Mouse (Mus musculus) intestine, postnatal 0 days (tissue): Measurements from ENCODE around the gene Frmd4b. TPM values are rescaled to one million over a fixed set of nuclear protein-coding genes. Genes with fewer than 3 reads are reported as not detected.

Experiments used
- ATAC-seq: fragments of 200-750 bp; cut with Nextera tagmentation; 2 replicates; pipeline ENCODE4 v1.8.0; 2017; ENCODE audit warnings: mild to moderate bottlenecking, moderate TSS enrichment, moderate library complexity
- H3K27ac ChIP-seq: fragments of 300-500 bp; sonication (generic); 2 replicates; pipeline ENCODE4 v1.5.1; 2014; ENCODE audit warnings: mild to moderate bottlenecking, low read depth, low read length, moderate library complexity
- H3K27me3 ChIP-seq: fragments of 300-500 bp; sonication (generic); replicated peaks from 2 replicates; pipeline ENCODE4 v1.6.1; 2014; ENCODE audit warnings: low read length, mixed read lengths; ENCODE audit not compliant: control insufficient read depth, insufficient read depth
- H3K36me3 ChIP-seq: fragments of 300-500 bp; sonication (generic); 2 replicates; pipeline ENCODE4 v1.6.1; 2014; ENCODE audit warnings: mild to moderate bottlenecking, moderate library complexity; ENCODE audit not compliant: control insufficient read depth, insufficient read depth
- H3K4me1 ChIP-seq: fragments of 300-500 bp; sonication (generic); replicated peaks from 2 replicates; pipeline ENCODE4 v1.6.1; 2014; ENCODE audit warnings: antibody characterized with exemption, low read length, mixed read lengths; ENCODE audit not compliant: control insufficient read depth, insufficient read depth
- H3K4me2 ChIP-seq: fragments of 300-500 bp; sonication (generic); replicated peaks from 2 replicates; pipeline ENCODE4 v1.6.1; 2014; ENCODE audit warnings: low read depth, mild to moderate bottlenecking, moderate library complexity
- H3K4me3 ChIP-seq: fragments of 300-500 bp; sonication (generic); 2 replicates; pipeline ENCODE4 v1.5.1; 2014; ENCODE audit warnings: low read depth, low read length
- H3K9ac ChIP-seq: fragments of 300-500 bp; sonication (generic); 2 replicates; pipeline ENCODE4 v1.6.1; 2014; ENCODE audit warnings: mild to moderate bottlenecking, low read depth, low read length
- H3K9me3 ChIP-seq: fragments of 300-500 bp; sonication (generic); 2 replicates; pipeline ENCODE4 v1.6.1; 2016; ENCODE audit warnings: mixed run types; ENCODE audit not compliant: control insufficient read depth
- CTCF ChIP-seq: sonication (generic); IDR thresholded peaks from 2 replicates; pipeline ENCODE4 v1.5.1; 2016; ENCODE audit warnings: low read depth, mild to moderate bottlenecking, control low read depth, antibody characterized with exemption, moderate library complexity
- WGBS: fragments of 180-500 bp; shearing (Covaris S2); extraction: QIAGEN DNeasy Blood & Tissue Kit; methylation state at CpG from one replicate; pipeline ENCODE4 v1.1.7; 2014; 5-methylcytosine and 5-hydroxymethylcytosine counted together
- polyA plus RNA-seq: library from polyadenylated mRNA; unstranded; fragments of >200 nt; fragmentation: Nextera tagmentation; extraction: Ambion mirVana; gene quantifications from 2 replicates; pipeline ENCODE4 v1.2.1, GENCODE M21; 2015

The Frmd4b gene
- polyA plus RNA-seq, 1 experiment from 2014 or later, result 5.1 TPM

- Histone ChIP-seq H3K27ac (no peak overlapping the region), H3K27me3 (peaks cover 6% of the 10 kb centered on the region; the same call in 1 of the 2 replicates), H3K4me1 (peaks cover 5% of the 10 kb centered on the region; the same call in 1 of the 2 replicates), H3K36me3 (no peaks in the 10 kb centered on the region), H3K9me3 (no peaks in the 10 kb centered on the region), H3K9ac (no peak overlapping the region), H3K4me2 (no peak overlapping the region), H3K4me3 (no peak overlapping the region)
- WGBS, result 88% methylated on average over 5 of the region's 5 CpGs
- ATAC-seq, result no peak
- TF ChIP-seq CTCF, result peak; percentile 21
These were observed 126.3 kb downstream of the Frmd4b start for GRCm38 (mm10) chr6:97491065-97491464.

- peaks cover 5% of the 10 kb centered on the region; the same call in 1 of the 2 replicates for H3K4me1 ChIP-seq
- ATAC-seq, result no peak
- peaks cover 6% of the 10 kb centered on the region; the same call in 1 of the 2 replicates for H3K27me3 ChIP-seq
- no peak for TF ChIP-seq CTCF
- no peaks in the 10 kb centered on the region for H3K36me3 ChIP-seq
- H3K9me3 ChIP-seq, result no peaks in the 10 kb centered on the region
- H3K27ac ChIP-seq, result no peak overlapping the region
- no peak overlapping the region for H3K4me2 ChIP-seq
- H3K4me3 ChIP-seq, result no peak overlapping the region
- no peak overlapping the region for H3K9ac ChIP-seq
- WGBS, result 35% methylated on average over 7 of the region's 7 CpGs
These were observed 128.5 kb downstream of the Frmd4b start for GRCm38 (mm10) chr6:97488821-97489220.

GRCm38 (mm10) chr6:97488280-97488679 lies 129.1 kb downstream of the Frmd4b start:
- no peak for ATAC-seq
- Histone ChIP-seq H3K9me3 (no peaks in the 10 kb centered on the region), H3K27me3 (peaks cover 6% of the 10 kb centered on the region; the same call in 1 of the 2 replicates), H3K27ac (no peak overlapping the region), H3K9ac (no peak overlapping the region), H3K4me3 (no peak overlapping the region), H3K4me2 (no peak overlapping the region; the same call in none of the 2 replicates), H3K36me3 (no peaks in the 10 kb centered on the region), H3K4me1 (peaks cover 5% of the 10 kb centered on the region; the same call in 1 of the 2 replicates)
- no peak for TF ChIP-seq CTCF
- WGBS, result 32% methylated on average over 8 of the region's 8 CpGs

GRCm38 (mm10) chr6:97487535-97488081 lies 129.7 kb downstream of the Frmd4b start:
- Histone ChIP-seq H3K4me2 (peak overlapping the region; percentile 88), H3K9ac (no peak overlapping the region), H3K27me3 (peaks cover 6% of the 10 kb centered on the region; the same call in 1 of the 2 replicates), H3K9me3 (no peaks in the 10 kb centered on the region), H3K4me1 (peaks cover 5% of the 10 kb centered on the region; the same call in 1 of the 2 replicates), H3K36me3 (no peaks in the 10 kb centered on the region), H3K4me3 (peak overlapping the region; percentile 47), H3K27ac (no peak overlapping the region)
- under 1% methylated on average over 39 of the region's 40 CpGs for WGBS
- peak; percentile 51; the same call in 1 of the 2 replicates for ATAC-seq
- peak; percentile 11; the same call in 1 of the 2 replicates for TF ChIP-seq CTCF

- Histone ChIP-seq H3K9me3 (no peaks in the 10 kb centered on the region), H3K36me3 (no peaks in the 10 kb centered on the region), H3K4me2 (peak overlapping the region; percentile 88), H3K4me3 (peak overlapping the region; percentile 47), H3K27me3 (peaks cover 6% of the 10 kb centered on the region; the same call in 1 of the 2 replicates), H3K4me1 (peaks cover 5% of the 10 kb centered on the region; the same call in 1 of the 2 replicates), H3K9ac (no peak overlapping the region), H3K27ac (no peak overlapping the region)
- TF ChIP-seq CTCF, result no peak
- no peak for ATAC-seq
- 8% methylated on average over 11 of the region's 11 CpGs for WGBS
These were observed 130.5 kb downstream of the Frmd4b start for GRCm38 (mm10) chr6:97486813-97487361.

GRCm38 (mm10) chr6:97485886-97486386 lies 131.4 kb downstream of the Frmd4b start:
- Histone ChIP-seq H3K9ac (no peak overlapping the region), H3K4me2 (no peak overlapping the region), H3K4me3 (no peak overlapping the region), H3K4me1 (peaks cover 5% of the 10 kb centered on the region; the same call in 1 of the 2 replicates), H3K36me3 (no peaks in the 10 kb centered on the region), H3K27ac (no peak overlapping the region), H3K27me3 (peaks cover 6% of the 10 kb centered on the region; the same call in 1 of the 2 replicates), H3K9me3 (no peaks in the 10 kb centered on the region)
- no peak for ATAC-seq
- 81% methylated on average over 11 of the region's 11 CpGs for WGBS
- no peak for TF ChIP-seq CTCF
